Mouse (Mus musculus): ENCODE results near the gene Trp53.
"Not testable (repeated sequence)": the region's sequence is repeated elsewhere in the genome, so short reads cannot be mapped to it uniquely, and the experiment has no call there.

Trp53 gene

DNA sequence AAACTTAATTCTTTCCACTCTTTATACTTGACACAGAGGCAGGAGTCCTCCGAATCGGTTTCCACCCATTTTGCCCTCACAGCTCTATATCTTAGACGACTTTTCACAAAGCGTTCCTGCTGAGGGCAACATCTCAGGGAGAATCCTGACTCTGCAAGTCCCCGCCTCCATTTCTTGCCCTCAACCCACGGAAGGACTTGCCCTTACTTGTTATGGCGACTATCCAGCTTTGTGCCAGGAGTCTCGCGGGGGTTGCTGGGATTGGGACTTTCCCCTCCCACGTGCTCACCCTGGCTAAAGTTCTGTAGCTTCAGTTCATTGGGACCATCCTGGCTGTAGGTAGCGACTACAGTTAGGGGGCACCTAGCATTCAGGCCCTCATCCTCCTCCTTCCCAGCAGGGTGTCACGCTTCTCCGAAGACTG, at the start of gene Trp53, which contains the start of gene Wrap53:
Trp53 (plus strand) TSS at position 269 of the 424 bp plus-strand sequence.
Wrap53 (minus strand) TSS at position 165 of the 424 bp plus-strand sequence.
- peak; percentile 83 for DNase-seq

DNA sequence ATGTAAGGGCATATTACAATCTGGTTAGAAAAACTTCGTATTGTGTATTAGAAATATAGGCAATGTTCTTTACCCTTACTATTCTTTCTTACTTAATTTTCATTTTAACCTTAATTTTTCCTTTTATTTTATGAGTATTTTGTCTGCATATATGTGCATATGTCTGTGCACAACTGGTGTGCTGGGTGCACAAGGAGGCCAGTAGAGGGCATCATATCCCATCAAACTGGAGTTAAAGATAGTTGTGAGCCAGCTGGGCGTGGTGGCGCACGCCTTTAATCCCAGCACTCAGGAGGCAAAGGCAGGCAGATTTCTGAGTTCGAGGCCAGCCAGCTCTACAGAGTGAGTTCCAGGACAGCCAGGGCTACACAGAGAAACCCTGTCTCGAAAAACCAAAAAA, 49.4 kb upstream of the Trp53 start:
- not testable (repeated sequence) for DNase-seq

DNA sequence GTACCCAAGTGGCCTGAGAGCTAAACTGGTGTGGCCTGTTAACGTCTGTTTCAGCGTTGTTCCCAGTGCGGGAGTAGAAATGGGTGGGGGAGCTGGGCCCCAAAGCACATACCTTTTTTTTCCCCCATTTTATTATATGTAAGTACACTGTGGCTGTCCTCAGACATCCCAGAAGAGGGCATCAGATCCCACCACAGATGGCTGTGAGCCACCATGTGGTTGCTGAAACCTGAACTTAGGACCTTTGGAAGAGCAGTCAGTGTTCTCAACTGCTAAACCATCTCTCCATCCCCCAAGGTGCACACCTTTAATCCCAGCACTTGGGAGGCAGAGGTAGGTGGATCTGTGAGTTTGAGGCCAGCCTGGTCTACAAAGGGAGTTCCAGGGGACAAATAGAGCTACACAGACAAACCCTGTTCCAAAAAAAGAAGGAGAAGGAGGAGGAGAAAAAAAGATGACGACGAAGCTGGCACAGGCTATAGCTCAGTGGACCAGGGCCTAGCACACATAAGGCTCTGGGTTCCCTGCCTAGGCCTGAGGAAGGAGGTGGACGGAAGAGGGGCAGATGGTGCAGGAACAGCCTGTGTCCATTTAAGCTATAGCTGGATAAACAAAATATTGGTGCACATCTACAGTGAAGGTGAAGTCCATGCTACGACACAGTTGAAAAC, 47.5 kb upstream of the Trp53 start:
- no peak for DNase-seq

DNA sequence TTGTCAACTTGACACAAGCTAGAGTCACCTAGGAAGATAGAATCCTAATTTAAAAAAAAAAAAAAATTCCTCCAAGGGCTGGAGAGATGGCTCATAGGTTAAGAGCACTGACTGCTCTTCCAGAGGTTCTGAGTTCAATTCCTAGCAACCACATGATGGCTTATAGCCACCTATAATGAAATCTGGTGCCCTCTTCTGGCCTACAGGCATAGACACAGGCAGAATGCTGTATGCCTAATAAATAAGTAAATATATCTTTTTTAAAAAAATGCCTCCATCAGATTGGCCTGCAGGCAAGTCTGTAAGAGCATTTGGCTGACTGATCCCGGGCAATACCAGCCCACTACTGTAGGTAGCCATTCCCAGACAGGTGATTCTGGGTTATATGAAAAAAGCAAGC, 45.2 kb upstream of the Trp53 start:
- no peak for DNase-seq

DNA sequence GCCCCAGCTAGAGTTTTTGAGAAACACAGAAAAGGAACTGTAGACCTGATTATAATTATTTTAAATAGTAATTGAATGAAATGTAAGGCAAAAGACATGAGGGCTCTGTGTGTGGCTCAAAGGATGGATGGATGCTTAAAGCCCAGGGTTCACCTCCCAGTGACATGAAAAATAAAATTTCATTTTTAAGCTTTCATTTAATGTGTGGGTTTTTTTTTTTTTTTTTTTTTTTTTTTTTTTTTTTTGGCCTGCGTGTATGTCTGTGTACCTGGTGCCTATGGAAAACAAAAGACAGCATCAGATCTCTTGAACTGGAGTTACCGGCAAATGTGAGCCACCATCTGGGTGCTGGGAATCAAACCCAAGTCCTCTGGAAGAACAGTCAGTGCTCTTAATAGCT, 39.5 kb upstream of the Trp53 start:
- DNase-seq, result no peak

DNA sequence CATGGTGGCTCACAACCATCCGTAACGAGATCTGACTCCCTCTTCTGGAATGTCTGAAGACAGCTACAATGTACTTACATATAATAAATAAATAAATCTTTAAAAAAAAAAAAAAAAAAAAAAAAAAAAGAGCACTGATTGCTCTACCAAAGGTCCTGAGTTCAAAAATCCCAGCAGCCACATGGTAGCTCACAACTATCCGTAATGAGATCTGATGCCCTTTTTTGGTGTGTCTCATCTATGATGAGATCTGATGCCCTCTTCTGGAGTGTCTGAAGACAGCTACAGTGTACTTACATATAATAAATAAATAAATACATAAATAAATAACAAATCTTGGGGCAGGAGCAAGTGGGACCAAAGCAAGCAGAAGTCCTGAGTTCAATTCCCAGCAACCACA, 38.4 kb upstream of the Trp53 start:
- not testable (repeated sequence) for DNase-seq

DNA sequence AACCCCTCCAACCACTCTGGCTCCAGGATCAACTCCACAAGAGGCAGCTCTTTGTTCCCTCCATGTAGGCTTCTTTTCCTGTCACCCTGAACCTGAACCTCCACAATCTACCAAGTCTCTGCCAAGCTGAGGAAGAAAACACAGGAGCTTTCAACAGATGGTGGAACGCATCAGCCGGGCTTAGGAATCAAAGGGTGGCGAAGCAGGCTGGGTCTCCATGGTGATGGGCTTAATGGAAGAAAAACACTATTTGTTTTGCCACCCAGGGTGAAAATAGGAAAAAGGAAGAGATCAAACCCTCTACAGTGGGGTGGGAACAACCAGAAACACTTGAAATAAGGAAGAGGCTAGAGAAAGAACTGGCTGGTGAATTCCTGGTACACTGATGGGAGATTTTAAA, 36.6 kb upstream of the Trp53 start:
- no peak for DNase-seq

DNA sequence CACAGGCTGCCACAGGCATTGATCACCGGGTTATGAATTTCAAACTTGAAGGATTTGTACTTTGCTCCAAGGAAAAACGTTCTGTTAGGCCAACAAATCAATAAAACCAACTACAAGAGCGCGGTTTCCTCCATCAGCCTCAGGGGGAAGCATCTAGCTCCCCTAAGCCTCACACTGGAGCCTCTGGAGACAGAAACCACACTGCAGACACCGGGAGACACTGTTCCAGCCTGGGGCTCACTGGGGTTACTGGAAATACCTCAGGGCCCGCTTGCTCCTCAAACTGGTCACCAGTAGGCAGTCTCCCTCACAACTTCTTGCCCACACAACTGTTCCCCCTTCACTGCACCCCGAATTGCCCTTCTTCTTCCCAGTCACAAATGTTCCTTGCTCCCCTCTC, 34.2 kb upstream of the Trp53 start:
- DNase-seq, result no peak

DNA sequence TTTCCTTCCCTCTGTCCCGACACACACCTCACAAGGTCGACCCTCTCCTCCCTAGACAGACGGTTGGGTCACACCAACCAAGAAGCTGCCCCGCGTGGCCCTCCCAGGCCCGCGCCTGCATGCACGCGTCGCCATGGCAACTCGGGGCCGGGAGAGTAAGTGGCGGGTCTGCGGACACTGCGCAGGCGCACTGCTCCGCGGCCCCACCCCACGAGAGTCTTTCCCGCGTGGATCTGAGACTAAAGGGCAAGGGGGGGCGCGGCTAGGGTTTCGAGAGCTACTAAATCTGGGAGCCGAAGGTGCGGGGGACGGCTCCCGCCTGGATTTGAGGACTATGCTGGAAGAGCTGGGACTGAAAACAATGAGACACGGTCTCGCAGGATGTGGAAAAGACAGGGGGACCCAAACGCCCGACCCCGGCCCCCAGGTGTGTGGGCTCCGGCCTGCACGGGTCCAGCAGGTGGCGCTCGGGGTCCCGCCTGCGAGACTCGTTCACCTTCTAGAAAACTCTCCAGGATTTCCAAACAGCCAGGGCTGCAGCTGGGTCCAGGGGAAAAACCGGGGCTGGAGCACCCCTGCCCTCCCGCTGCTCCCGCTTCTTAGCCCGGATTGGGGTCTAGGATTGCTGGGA, 33.6 kb upstream of the Trp53 start:
- DNase-seq, result peak; percentile 68

DNA sequence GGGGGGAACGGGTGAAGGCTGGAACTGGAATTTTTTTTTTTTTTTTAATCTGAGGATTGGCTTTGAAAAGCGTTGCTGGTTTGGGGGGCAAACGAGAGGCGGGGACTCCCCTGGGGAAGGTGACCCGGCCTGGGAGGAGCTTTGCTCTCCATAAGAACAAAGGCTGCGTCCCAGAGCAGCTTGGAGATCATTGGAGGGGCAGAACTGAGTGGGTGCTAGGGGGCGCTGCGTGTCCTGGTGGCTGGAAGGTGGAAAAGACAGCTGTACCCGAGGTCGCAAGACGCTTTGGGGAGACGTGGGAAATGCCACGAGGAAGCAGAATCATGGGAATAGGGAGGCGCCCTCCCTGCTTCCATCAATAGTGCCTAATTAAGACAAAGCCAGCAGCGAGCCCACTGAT, 33.1 kb upstream of the Trp53 start:
- DNase-seq, result no peak

DNA sequence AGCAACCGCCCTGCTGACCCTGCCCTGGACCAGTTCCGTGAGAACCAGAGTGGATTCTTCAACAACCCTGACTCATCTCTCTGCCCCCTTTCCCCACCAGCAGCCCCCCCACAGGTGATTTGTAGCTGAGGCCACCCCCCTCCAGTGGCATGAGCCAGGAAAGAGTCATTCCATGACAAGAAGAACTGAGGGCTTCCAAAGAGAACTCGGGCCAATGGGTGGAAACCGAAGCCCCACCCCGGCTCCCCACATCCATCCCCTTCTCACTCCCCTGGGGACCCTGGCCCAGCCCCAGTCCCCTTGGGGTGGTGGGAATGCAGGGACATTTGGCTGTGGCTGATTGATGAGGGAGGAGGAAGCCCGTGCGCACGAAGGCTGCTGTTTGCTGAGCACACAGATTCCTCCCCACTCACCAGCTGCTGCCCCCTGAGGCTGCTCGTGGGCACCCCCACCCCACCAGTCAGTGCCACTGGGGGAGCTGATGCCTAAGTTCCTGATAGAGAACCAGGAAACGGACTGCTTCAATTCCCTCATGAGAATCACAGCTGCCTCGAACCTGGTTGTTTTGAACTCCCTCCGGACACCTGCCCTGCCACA, 31.0 kb upstream of the Trp53 start, which contains the start of gene Dnah2:
Dnah2 (minus strand) TSS at position 51 of the 597 bp plus-strand sequence.
- no peak for DNase-seq

DNA sequence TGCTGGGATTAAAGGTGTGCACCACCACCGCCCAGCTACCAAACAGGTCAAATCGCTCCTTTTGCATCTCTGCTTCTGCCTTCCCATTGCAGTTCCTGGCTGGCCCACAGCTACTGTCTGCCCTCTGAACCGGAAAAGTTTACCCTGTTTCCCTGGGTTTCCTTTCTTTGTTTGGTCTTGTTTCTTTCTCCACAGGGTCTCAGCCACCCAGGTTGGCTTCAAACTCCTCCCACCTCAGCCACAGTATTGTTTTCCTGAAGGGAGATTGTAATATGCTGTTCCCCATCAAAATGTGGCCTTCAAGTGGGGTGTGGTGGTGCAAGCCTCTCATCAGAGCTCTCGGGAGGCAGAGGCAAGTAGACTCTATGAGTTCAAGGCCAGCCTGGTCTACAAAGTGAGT, 28.8 kb upstream of the Trp53 start:
- no peak for DNase-seq

DNA sequence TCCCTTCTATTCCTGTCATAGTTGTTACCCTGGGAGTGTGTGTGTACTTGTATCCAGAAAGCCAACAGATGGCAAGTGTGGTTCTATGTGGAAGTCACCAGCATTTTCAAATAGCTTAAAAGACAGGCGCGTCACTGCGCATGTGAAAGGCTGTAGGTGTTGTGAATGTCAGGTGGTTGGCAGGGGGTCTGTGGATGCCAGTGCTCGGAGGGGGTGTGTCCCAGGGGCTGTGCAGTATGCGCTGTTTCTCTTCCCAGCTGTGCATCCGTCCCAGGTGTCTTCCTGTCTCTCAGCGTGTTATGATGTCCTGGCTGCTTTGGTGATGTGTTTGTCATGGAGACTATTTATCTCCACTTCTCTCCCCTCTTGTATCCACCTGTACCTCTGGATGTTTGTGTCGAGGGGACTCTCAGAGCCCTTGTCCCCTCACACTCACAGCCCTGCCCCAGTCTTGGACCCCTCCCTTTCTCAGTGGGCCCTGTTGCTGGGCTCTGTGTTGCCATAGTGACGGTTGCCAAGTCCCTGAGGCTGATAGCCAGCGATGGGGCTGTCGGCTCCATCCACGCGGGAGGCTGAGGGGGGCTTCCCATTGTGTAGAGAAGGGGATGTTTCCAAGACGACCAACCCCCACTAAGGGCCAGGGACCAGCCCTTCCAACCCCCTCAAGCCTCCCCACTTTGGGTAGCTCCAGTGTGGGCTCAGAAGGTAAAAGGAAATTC, 27.4 kb upstream of the Trp53 start:
- DNase-seq, result no peak

DNA sequence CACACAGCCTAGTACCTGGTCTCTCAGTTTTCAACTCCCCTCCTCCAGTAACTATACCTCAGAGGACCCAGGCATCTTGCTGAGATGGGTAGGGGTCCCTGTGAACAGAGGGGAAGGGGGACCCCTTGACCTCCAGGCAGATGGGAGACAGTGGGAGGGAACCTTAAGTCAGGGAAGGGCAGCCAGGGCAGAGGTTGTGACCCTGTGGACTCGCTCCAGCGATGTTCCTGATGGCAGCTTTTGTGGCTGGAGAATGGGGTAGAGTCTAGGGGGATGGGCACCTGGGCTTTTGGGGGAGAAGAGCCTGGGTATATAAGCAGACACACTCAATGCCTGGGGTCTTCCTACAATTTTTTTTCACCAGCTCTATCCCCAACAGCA, 26.8 kb upstream of the Trp53 start:
- DNase-seq, result no peak

DNA sequence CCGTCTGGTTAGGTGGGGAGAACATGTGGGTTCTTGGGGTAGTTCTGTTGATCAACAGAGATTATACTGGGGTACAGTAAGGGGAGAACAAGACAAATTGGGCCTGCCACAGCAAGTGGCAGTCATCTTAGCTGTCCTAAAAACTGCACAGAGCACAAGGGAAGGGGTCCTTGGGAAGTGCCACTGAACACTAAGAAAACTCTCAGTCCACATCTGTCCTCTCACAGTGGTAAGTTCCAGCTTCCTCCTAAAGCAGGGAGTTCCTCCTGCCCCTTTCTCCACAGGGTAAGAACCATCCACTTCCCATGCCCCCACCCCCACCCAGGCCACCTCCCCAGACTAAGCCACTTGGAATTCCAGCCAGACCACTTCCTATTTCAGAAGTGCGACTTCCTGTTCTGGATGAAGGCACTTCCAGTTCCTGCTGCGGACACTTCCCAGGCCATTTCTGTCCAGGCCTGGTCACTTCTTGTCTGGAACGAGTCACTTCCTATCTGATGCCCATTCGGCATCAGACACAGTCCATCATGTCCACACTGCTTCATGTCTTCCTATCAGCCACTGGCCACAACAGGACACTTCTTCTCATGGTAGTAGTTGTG, 25.5 kb upstream of the Trp53 start:
- DNase-seq, result no peak

DNA sequence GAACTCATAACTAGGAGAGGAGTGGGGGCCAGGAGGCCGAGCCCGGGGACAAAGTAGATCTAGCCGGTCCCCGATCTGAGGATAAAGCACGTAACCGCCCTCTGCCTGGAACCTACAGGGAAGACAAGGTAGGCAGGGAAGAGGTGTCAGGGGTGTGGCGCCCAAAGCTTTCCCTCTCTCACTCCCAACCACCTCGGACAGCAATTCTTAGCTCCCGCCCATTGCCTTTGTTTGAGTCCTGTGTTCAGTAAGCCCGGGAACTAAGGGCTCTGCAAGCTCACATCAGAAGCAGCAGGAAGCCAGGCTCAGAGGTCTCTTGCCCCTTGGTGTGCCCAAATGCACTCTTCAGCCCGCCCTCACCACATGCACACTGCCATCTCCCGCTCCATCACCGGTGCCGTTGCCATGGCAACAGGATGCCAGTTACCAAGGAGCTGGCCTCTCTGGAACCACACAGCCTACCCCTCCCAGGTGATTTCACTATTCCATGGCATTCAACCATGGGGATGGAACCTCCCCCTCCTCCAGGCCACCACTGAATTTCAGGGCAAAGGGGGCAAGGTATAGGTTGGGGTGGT, 22.7 kb upstream of the Trp53 start:
- no peak for DNase-seq

DNA sequence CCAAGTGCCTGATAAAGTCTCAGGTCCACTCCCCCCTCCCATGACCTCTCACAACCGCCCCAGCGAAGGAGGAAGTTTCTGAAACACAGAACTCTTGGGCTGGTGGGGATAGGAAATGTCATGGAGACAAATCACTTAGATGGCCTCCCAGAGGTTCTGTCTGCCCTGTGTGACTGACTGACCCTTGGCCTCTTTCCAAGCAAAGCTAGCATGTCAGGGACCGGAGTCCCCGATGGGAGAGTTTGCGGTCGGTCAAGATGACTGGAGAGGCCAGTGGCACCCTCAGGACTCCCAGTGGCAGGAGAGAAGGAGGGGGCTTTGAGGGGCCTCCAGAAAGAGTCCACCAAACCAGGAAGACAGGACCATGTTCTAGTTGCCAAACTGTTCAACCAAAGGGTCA, 21.4 kb upstream of the Trp53 start:
- DNase-seq, result no peak

DNA sequence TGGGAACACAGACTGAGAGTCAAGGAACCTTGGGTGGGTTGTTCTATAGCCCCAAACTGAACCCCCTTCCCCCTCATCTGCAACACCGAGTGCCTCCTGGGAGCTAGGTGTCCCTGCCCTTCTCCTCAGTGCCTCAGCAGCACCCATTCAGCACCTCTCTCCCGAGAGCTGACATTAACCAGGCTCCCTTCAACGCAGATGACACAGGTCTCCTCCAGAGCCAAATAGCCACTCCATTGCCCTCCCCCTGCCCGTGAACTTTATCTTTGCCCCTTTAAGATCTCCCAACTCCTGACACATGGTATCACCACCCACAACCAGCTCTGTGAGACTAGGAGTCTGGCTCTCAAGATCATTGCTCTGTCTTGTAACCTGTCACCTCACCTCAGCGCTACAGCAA, 21.0 kb upstream of the Trp53 start:
- DNase-seq, result no peak

DNA sequence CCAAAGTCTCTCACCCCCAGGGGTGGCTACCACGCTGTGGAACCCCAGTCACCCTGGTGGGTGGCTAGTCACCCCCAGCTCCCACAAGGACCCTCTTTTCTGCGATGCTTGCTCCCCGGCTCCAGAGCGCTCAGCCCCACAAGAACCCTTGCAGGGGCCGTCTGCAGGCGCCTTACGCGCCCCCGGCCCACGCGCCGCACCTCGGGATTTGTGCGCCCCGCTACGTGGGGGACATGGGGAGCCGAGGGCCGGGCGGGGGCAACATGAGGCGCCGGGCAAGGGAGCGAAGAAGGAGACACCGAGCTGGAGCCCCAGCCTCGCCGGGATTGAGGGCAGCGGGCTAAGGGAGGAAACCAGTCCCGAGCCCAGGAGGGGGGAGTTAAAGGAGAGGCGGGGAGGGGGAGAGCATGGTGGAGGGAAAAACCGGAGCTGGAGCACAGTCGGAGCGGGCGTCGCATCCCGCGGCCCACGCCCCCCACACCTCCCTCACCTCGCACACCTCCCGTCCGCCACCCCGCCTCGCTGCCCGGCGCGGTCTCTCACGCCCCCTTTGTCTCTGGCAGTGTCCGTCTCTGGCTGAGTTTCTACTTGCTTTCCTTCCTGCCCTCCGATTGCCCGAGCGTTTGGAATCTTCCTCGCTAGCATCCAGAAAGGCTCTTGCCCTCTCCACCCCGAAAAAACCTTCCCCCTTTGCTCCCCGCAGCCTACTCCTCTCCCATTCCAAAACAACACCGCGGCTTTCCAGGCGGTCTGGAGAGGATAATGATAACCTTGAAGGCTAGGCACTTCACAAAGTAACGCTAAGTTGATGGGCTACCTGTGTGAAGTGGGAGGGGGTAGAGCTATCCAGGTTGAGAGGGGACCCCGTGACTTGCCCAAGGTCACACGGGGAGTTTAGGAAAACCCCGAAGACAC, 20.1 kb upstream of the Trp53 start, which contains the start of gene Efnb3:
Efnb3 (minus strand) TSS at position 355 of the 915 bp plus-strand sequence.
- no peak for DNase-seq

DNA sequence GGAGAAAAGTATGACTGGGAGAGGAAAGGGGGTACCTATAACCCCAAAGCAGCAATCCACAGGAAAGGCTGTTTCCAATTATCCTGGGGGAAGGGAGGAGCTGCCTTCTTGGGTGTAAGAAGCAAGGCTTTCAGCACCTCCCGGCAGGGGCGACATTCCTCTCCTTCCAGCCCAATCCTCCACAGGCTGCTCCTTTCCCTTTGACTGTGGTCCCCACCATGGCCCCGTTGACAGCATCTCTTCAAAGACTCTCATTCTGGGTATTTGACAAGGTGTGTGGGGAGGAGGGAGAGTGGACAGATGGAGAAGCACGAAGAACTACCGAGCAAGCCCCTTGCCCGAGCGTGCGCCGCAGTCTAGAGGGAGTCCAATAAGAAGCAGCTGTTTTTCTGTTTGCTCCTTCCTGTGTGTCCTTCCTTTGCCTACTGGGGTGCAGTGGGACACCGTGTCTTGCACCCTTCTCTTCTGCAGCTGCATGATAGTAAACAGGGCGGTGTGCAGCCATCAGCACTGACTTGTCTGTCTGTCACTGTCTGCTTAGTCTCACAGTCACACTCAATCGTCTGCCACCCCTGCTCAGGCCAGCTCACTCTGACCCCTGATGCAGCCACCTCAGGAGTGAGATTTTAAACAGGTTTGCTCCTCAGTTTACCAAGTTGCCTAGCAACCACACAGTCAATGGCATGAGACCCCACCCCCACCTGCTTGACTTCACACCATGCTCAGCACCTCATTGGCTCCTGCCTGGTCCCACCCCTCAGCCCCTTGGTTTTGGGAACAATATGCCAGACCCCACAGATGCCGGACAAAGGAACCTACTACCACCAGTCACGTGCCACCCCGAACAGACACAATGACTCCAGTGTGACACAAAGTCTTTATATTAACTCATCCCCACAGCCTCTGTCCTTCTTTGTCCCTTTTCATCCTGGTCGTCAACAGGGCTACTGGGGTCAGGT, 19.0 kb upstream of the Trp53 start:
- no peak for DNase-seq
